Mouse (Mus musculus) hindbrain, postnatal 0 days (tissue): ENCODE measurements around the gene Flna. TPM values are rescaled to one million over a fixed set of nuclear protein-coding genes. Genes with fewer than 3 reads are reported as not detected.

ENCODE experiments used
- ATAC-seq: fragments of 200-750 bp; cut with Nextera tagmentation; 2 replicates; pipeline ENCODE4 v1.8.0; 2017; ENCODE audit warnings: mild to moderate bottlenecking, moderate TSS enrichment, moderate library complexity
- DNase-seq: peaks from one replicate; pipeline ENCODE4 v3.0.0-alpha.2; 2015; ENCODE audit warnings: low spot score
- H3K27ac ChIP-seq: fragments of 300-500 bp; sonication (generic); 2 replicates; pipeline ENCODE4 v1.5.1; 2014; ENCODE audit warnings: mild to moderate bottlenecking
- H3K27me3 ChIP-seq: fragments of 300-500 bp; sonication (generic); 2 replicates; pipeline ENCODE4 v1.6.1; 2014; ENCODE audit warnings: low read length, mixed read lengths; ENCODE audit not compliant: insufficient read depth
- H3K36me3 ChIP-seq: fragments of 300-500 bp; sonication (generic); 2 replicates; pipeline ENCODE4 v1.6.1; 2014; ENCODE audit warnings: low read length, mixed read lengths; ENCODE audit not compliant: insufficient read depth
- H3K4me1 ChIP-seq: fragments of 300-500 bp; sonication (generic); 2 replicates; pipeline ENCODE4 v1.6.1; 2014; ENCODE audit warnings: antibody characterized with exemption, low read length, mixed read lengths; ENCODE audit not compliant: insufficient read depth
- H3K4me2 ChIP-seq: fragments of 300-500 bp; sonication (generic); 2 replicates; pipeline ENCODE4 v1.6.1; 2014; ENCODE audit warnings: low read depth, mild to moderate bottlenecking, low read length, moderate library complexity, mixed read lengths
- H3K4me3 ChIP-seq: fragments of 300-500 bp; sonication (generic); 2 replicates; pipeline ENCODE4 v1.5.1; 2014; ENCODE audit warnings: low read length
- H3K9ac ChIP-seq: fragments of 300-500 bp; sonication (generic); replicated peaks from 2 replicates; pipeline ENCODE4 v1.6.1; 2014; ENCODE audit warnings: mild to moderate bottlenecking, low read length, moderate library complexity, mixed read lengths
- H3K9me3 ChIP-seq: fragments of 300-500 bp; sonication (generic); 2 replicates; pipeline ENCODE4 v1.6.1; 2016; ENCODE audit warnings: low read length, mixed read lengths
- CTCF ChIP-seq: IDR thresholded peaks from 2 replicates; pipeline ENCODE4 v1.5.1; 2016; ENCODE audit warnings: antibody characterized with exemption, control low read depth, low read depth
- WGBS: fragments of 180-500 bp; shearing (Covaris S2); extraction: QIAGEN DNeasy Blood & Tissue Kit; methylation state at CpG from one replicate; pipeline ENCODE4 v1.1.7; 2014; 5-methylcytosine and 5-hydroxymethylcytosine counted together
- polyA plus RNA-seq: library from polyadenylated mRNA; unstranded; fragments of >200 nt; fragmentation: Nextera tagmentation; extraction: Ambion mirVana; gene quantifications from 2 replicates; pipeline ENCODE4 v1.2.1, GENCODE M21; 2015
- total RNA-seq: library from RNA; depleted of rRNA; stranded (reverse); fragments of >200 nt; gene quantifications from 2 replicates; pipeline ENCODE4 v1.2.3, GENCODE M21; 2014

Flna gene
- total and polyA plus RNA-seq, 2 experiments from 2014 or later: 57.2 to 324 TPM

DNA sequence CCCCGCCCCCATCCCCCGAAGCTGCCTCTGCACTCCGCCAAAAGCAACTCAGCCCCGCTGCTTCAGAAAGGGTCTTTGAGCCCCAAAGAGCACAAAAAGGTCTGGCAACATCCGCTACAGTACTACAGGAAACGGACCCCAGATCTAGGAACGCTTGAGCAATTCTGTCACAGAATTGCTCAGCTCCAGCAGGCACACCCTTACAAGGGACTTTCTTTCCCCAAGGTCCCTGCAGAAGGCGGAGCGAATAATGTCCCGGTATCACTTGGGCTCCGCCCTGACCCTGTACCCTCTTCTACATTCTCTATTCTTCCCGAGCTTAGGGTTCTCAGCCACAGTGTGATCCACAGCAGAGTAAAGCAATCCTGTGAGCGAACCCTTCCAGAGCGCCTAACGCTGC, 2.9 kb downstream of the Flna start:
- Histone ChIP-seq H3K27me3 (no peaks in the 10 kb centered on the region), H3K4me2 (peak overlapping the region; percentile 68), H3K4me1 (no peaks in the 10 kb centered on the region), H3K36me3 (no peaks in the 10 kb centered on the region), H3K9ac (peak overlapping the region; percentile 44), H3K4me3 (peak overlapping the region; percentile 48), H3K27ac (peak overlapping the region; percentile 91; the same call in 1 of the 2 replicates), H3K9me3 (no peaks in the 10 kb centered on the region)
- TF ChIP-seq CTCF: no peak
- ATAC-seq: no peak; the same call in 1 of the 2 replicates
- 27% methylated on average over 15 of the region's 15 CpGs for WGBS
- DNase-seq: no peak

DNA sequence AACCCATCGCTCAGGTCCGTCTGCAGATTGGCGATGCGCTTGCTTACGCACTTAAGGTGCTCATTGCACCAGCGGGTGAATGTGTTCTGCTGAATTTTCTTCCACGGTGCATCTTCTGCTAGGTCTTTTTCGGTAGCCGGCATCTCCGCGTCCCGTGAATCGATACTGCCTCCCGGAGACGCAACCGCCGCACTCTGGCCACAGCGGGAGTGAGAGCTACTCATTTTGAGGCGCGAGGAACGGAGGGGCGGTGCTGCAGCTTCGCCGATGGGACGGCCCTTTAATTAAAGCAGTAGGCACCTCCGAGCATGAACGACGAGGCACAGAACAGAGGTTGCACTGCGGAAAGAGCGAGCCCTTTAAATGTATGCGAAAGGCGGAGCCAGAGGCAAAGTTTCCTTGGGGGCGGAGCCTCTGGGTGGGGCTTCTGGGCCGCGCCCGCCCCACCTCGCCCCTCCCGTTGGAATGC, 3.4 kb downstream of the Flna start:
- no peaks in the 10 kb centered on the region for H3K27me3 ChIP-seq
- H3K4me1 ChIP-seq: no peaks in the 10 kb centered on the region
- peak overlapping the region; percentile 91 for H3K27ac ChIP-seq
- DNase-seq (peak; percentile 94), ATAC-seq (peak; percentile 89)
- H3K9ac ChIP-seq: peak overlapping the region; percentile 68
- H3K4me3 ChIP-seq: peak overlapping the region; percentile 48
- H3K36me3 ChIP-seq: peaks cover under 1% of the 10 kb centered on the region; the same call in 1 of the 2 replicates
- TF ChIP-seq CTCF: no peak
- peak overlapping the region; percentile 68 for H3K4me2 ChIP-seq
- 19% methylated on average over 38 of the region's 38 CpGs for WGBS
- no peaks in the 10 kb centered on the region for H3K9me3 ChIP-seq

- WGBS: 42% methylated on average over 21 of the region's 21 CpGs
- Histone ChIP-seq H3K27me3 (no peaks in the 10 kb centered on the region), H3K4me3 (peak overlapping the region; percentile 48), H3K36me3 (peaks cover 6% of the 10 kb centered on the region; the same call in 1 of the 2 replicates), H3K9ac (peak overlapping the region; percentile 68), H3K4me1 (no peaks in the 10 kb centered on the region), H3K4me2 (peak overlapping the region; percentile 68), H3K9me3 (no peaks in the 10 kb centered on the region), H3K27ac (peak overlapping the region; percentile 91)
- ATAC-seq (peak; percentile 60), DNase-seq (peak; percentile 84)
- TF ChIP-seq CTCF: no peak
Observed at GRCm38 (mm10) chrX:74245687-74246086, 3.9 kb downstream of the Flna start.

- WGBS: 35% methylated on average over 1 of the region's 1 CpGs
- peak overlapping the region; percentile 68 for H3K9ac ChIP-seq
- peak overlapping the region; percentile 48 for H3K4me3 ChIP-seq
- no peaks in the 10 kb centered on the region for H3K9me3 ChIP-seq
- no peaks in the 10 kb centered on the region for H3K4me1 ChIP-seq
- no peak for ATAC-seq
- peaks cover 6% of the 10 kb centered on the region; the same call in 1 of the 2 replicates for H3K36me3 ChIP-seq
- DNase-seq: no peak
- H3K27me3 ChIP-seq: no peaks in the 10 kb centered on the region
- TF ChIP-seq CTCF: no peak
- peak overlapping the region; percentile 91 for H3K27ac ChIP-seq
- H3K4me2 ChIP-seq: peak overlapping the region; percentile 68
Observed at GRCm38 (mm10) chrX:74245107-74245506, 4.5 kb downstream of the Flna start.

- H3K27me3 ChIP-seq: no peaks in the 10 kb centered on the region
- H3K4me1 ChIP-seq: no peaks in the 10 kb centered on the region
- peaks cover 6% of the 10 kb centered on the region; the same call in 1 of the 2 replicates for H3K36me3 ChIP-seq
- peak overlapping the region; percentile 68 for H3K4me2 ChIP-seq
- TF ChIP-seq CTCF: no peak
- H3K4me3 ChIP-seq: peak overlapping the region; percentile 48
- ATAC-seq (peak; percentile 63), DNase-seq (peak; percentile 70)
- H3K27ac ChIP-seq: peak overlapping the region; percentile 91
- WGBS: 29% methylated on average over 3 of the region's 3 CpGs
- H3K9ac ChIP-seq: peak overlapping the region; percentile 68
- no peaks in the 10 kb centered on the region for H3K9me3 ChIP-seq
Observed at GRCm38 (mm10) chrX:74244614-74245083, 5.0 kb downstream of the Flna start.

- Histone ChIP-seq H3K9me3 (no peaks in the 10 kb centered on the region), H3K36me3 (peaks cover 6% of the 10 kb centered on the region; the same call in 1 of the 2 replicates), H3K27me3 (no peaks in the 10 kb centered on the region), H3K4me3 (peak overlapping the region; percentile 48), H3K4me1 (no peaks in the 10 kb centered on the region), H3K4me2 (peak overlapping the region; percentile 68), H3K9ac (no peak overlapping the region; the same call in 1 of the 2 replicates), H3K27ac (peak overlapping the region; percentile 91; the same call in 1 of the 2 replicates)
- ATAC-seq (no peak), DNase-seq (no peak)
- WGBS: 66% methylated on average over 3 of the region's 3 CpGs
- no peak for TF ChIP-seq CTCF
Observed at GRCm38 (mm10) chrX:74243807-74244206, 5.8 kb downstream of the Flna start.

GRCm38 (mm10) chrX:74243396-74243795, 6.2 kb downstream of the Flna start:
- no peak for ATAC-seq

More at GRCm38 (mm10) chrX:74243396-74243795, 6.2 kb downstream of the Flna start:
- Histone ChIP-seq H3K27ac (peak overlapping the region; percentile 91; the same call in 1 of the 2 replicates), H3K36me3 (peaks cover 6% of the 10 kb centered on the region; the same call in 1 of the 2 replicates), H3K4me1 (no peaks in the 10 kb centered on the region), H3K27me3 (no peaks in the 10 kb centered on the region), H3K4me2 (peak overlapping the region; percentile 68), H3K9ac (no peak overlapping the region), H3K9me3 (no peaks in the 10 kb centered on the region), H3K4me3 (no peak overlapping the region)
- 80% methylated on average over 2 of the region's 2 CpGs for WGBS
- no peak for TF ChIP-seq CTCF
- DNase-seq: no peak
